Mouse (Mus musculus): ENCODE measurements around the gene Itgb2. TPM values are rescaled to one million over a fixed set of nuclear protein-coding genes. Genes with fewer than 3 reads are reported as not detected.

Gene Itgb2
- 1 to 10 TPM; 2.9 to 3.4 TPM for total RNA-seq (2021)

GRCm38 (mm10) chr10:77530140-77530539 is at the start of gene Itgb2:
Gene Itgb2 (plus strand): TSS chr10:77530252.
- no peak for DNase-seq (ENCODE audit: low spot score in 2 of 2)
- intact Hi-C loops (cut with DNase I): no loop called here

GRCm38 (mm10) chr10:77481814-77482213 is 48.2 kb upstream of the Itgb2 start:
- intact Hi-C loops (cut with DNase I): no loop called here

GRCm38 (mm10) chr10:77484205-77484935 is 45.7 kb upstream of the Itgb2 start:
- intact Hi-C loops (cut with DNase I): no loop called here
- DNase-seq (ENCODE audit: low spot score in 2 of 2): no peak

More at GRCm38 (mm10) chr10:77481814-77482213, 48.2 kb upstream of the Itgb2 start:
- DNase-seq (ENCODE audit: low spot score in 2 of 2): no peak

- no peak for DNase-seq (ENCODE audit: low spot score in 2 of 2)
- intact Hi-C loops (cut with DNase I): no loop called here
Measured at GRCm38 (mm10) chr10:77485786-77486185, 44.3 kb upstream of the Itgb2 start.

- DNase-seq (ENCODE audit: low spot score in 2 of 2): no peak
- intact Hi-C loops (cut with DNase I): no loop called here
Measured at GRCm38 (mm10) chr10:77488168-77488567, 41.9 kb upstream of the Itgb2 start.

- intact Hi-C loops (cut with DNase I): no loop called here
Measured at GRCm38 (mm10) chr10:77491585-77491984, 38.5 kb upstream of the Itgb2 start.

GRCm38 (mm10) chr10:77492885-77493284 is 37.2 kb upstream of the Itgb2 start:
- intact Hi-C loops (cut with DNase I): no loop called here
- no peak for DNase-seq (ENCODE audit: low spot score in 2 of 2)

More at GRCm38 (mm10) chr10:77491585-77491984, 38.5 kb upstream of the Itgb2 start:
- no peak for DNase-seq (ENCODE audit: low spot score in 2 of 2)

- intact Hi-C loops (cut with DNase I): loop anchor here (5.0 kb wide), 1 partner anchor 80 kb away; the partner anchor contains the start of gene Adarb1
- no peak for DNase-seq (ENCODE audit: low spot score in 2 of 2)
Measured at GRCm38 (mm10) chr10:77497185-77497584, 32.9 kb upstream of the Itgb2 start.

- intact Hi-C loops (cut with DNase I): loop anchor here (5.0 kb wide), 1 partner anchor 81 kb away; the partner anchor contains the start of gene Adarb1
- no peak for DNase-seq (ENCODE audit: low spot score in 2 of 2)
Measured at GRCm38 (mm10) chr10:77498254-77498653, 31.8 kb upstream of the Itgb2 start.

GRCm38 (mm10) chr10:77500636-77501035 is 29.4 kb upstream of the Itgb2 start:
- no peak for DNase-seq (ENCODE audit: low spot score in 2 of 2)
- intact Hi-C loops (cut with DNase I): no loop called here

GRCm38 (mm10) chr10:77502967-77503922 is 26.8 kb upstream of the Itgb2 start:
- intact Hi-C loops (cut with DNase I): no loop called here
- no peak for DNase-seq (ENCODE audit: low spot score in 2 of 2)

GRCm38 (mm10) chr10:77504143-77504542 is 25.9 kb upstream of the Itgb2 start:
- DNase-seq (ENCODE audit: low spot score in 2 of 2): no peak
- intact Hi-C loops (cut with DNase I): no loop called here

- DNase-seq (ENCODE audit: low spot score in 2 of 2): no peak
- intact Hi-C loops (cut with DNase I): no loop called here
Measured at GRCm38 (mm10) chr10:77506526-77506925, 23.5 kb upstream of the Itgb2 start.

GRCm38 (mm10) chr10:77506961-77507577 is 23.0 kb upstream of the Itgb2 start:
- intact Hi-C loops (cut with DNase I): no loop called here

GRCm38 (mm10) chr10:77507779-77508178 is 22.3 kb upstream of the Itgb2 start:
- no peak for DNase-seq (ENCODE audit: low spot score in 2 of 2)
- intact Hi-C loops (cut with DNase I): loop anchor here (2.0 kb wide), 1 partner anchor 149 kb away; no protein-coding TSS in a partner anchor

More at GRCm38 (mm10) chr10:77506961-77507577, 23.0 kb upstream of the Itgb2 start:
- DNase-seq (ENCODE audit: low spot score in 2 of 2): no peak

- DNase-seq (ENCODE audit: low spot score in 2 of 2): no peak
- intact Hi-C loops (cut with DNase I): loop anchor here (2.0 kb wide), 1 partner anchor 150 kb away; no protein-coding TSS in a partner anchor
Measured at GRCm38 (mm10) chr10:77508744-77509143, 21.3 kb upstream of the Itgb2 start.

GRCm38 (mm10) chr10:77509403-77510187 is 20.5 kb upstream of the Itgb2 start:
- peak; percentile 73 to 74 for DNase-seq (ENCODE audit: low spot score in 2 of 2)
- intact Hi-C loops (cut with DNase I): loop anchor here (2.0 kb wide), 2 partner anchors 151 to 227 kb away; no protein-coding TSS in a partner anchor

- intact Hi-C loops (cut with DNase I): loop anchor here (2.0 kb wide), 1 partner anchor 228 kb away; no protein-coding TSS in a partner anchor
- no peak for DNase-seq (ENCODE audit: low spot score in 2 of 2)
Measured at GRCm38 (mm10) chr10:77510225-77510982, 19.6 kb upstream of the Itgb2 start.
